Comparison of ENCODE assay signal across 9 mouse cellular contexts in genomic region chr12:103353538-103353937, GRCm38 (mm10). TPM values are rescaled to one million over a fixed set of nuclear protein-coding genes. Genes with fewer than 3 reads are reported as not detected.
DNase-seq lines count a peak whose midpoint lies in the region; ATAC-seq lines count a peak whose summit lies in the region.
"Had no signal": no experiment of that assay in that cellular context is flagged by ENCODE, and none has a peak within 500 bp of the region (broad histone marks: within the 10 kb centered on the region; RNA-seq: fewer than 3 reads in every experiment).

No protein-coding gene starts in this region.

- no peaks in the 10 kb centered on the region for H3K27me3 ChIP-seq in hindbrain, embryonic 11.5 days (ENCODE audit: control insufficient read depth, insufficient read depth, low read length)
- no peaks in the 10 kb centered on the region for H3K27me3 ChIP-seq in midbrain, embryonic 13.5 days
- H3K27me3 ChIP-seq: limb, embryonic 12.5 days had no signal

- H3K4me3 ChIP-seq in hindbrain, embryonic 11.5 days (ENCODE audit: low read depth, low read length), result no peak overlapping the region
- no peak overlapping the region for H3K4me3 ChIP-seq in midbrain, embryonic 13.5 days (replicated peaks)
- H3K4me3 ChIP-seq: limb, embryonic 12.5 days had no signal

- no peak overlapping the region for H3K4me2 ChIP-seq in hindbrain, embryonic 11.5 days (replicated peaks; ENCODE audit: low read depth, low read length)
- no peak overlapping the region for H3K4me2 ChIP-seq in midbrain, embryonic 13.5 days (replicated peaks)
- H3K4me2 ChIP-seq: limb, embryonic 12.5 days had no signal

- peak; percentile 68 for ATAC-seq in hindbrain, embryonic 11.5 days (ENCODE audit: low FRiP score)
- peak; percentile 51 for ATAC-seq in midbrain, embryonic 13.5 days

- DNase-seq in urinary bladder, postnatal 10 days (ENCODE audit: low spot score), result peak; percentile 24
- no peak for DNase-seq in urinary bladder, postnatal 25 days (ENCODE audit: low spot score)
- peak; percentile 84 for DNase-seq in cerebellum, postnatal 10 days
- DNase-seq in gastrocnemius, adult 8-10 months (ENCODE audit: low spot score in 2 of 2), result peak; percentile 83 to 91
- DNase-seq in hindbrain, embryonic 11.5 days (ENCODE audit: low spot score), result peak; percentile 61
- DNase-seq in thymus, postnatal 14 days, result peak; percentile 58
- no peak for DNase-seq in natural killer cell, adult 2 months (ENCODE audit: low spot score in 2 of 2)

- no peaks in the 10 kb centered on the region for H3K36me3 ChIP-seq in hindbrain, embryonic 11.5 days (ENCODE audit: control insufficient read depth, insufficient read depth, low read length)
- H3K36me3 ChIP-seq in midbrain, embryonic 13.5 days, result no peaks in the 10 kb centered on the region
- H3K36me3 ChIP-seq: limb, embryonic 12.5 days had no signal

- H3K27ac ChIP-seq in hindbrain, embryonic 11.5 days (ENCODE audit: low read depth, low read length), result no peak overlapping the region
- no peak overlapping the region; the same call in 1 of the 2 replicates for H3K27ac ChIP-seq in midbrain, embryonic 13.5 days
- H3K27ac ChIP-seq: limb, embryonic 12.5 days had no signal

- no peak overlapping the region for H3K9ac ChIP-seq in hindbrain, embryonic 11.5 days (ENCODE audit: low read depth, low read length)
- 0 out of 2 replicates have a peak overlapping the region, but pooled peaks have one; percentile 14 for H3K9ac ChIP-seq in midbrain, embryonic 13.5 days (replicated peaks)
- H3K9ac ChIP-seq: limb, embryonic 12.5 days had no signal

- H3K9me3 ChIP-seq in hindbrain, embryonic 11.5 days (ENCODE audit: control insufficient read depth, low read length), result no peaks in the 10 kb centered on the region
- H3K9me3 ChIP-seq in midbrain, embryonic 13.5 days, result no peaks in the 10 kb centered on the region
- H3K9me3 ChIP-seq: limb, embryonic 12.5 days had no signal

- 14% methylated on average over 5 of the region's 5 CpGs for WGBS in hindbrain, embryonic 11.5 days
- WGBS in midbrain, embryonic 13.5 days, result 15% methylated on average over 5 of the region's 5 CpGs

- no peaks in the 10 kb centered on the region for H3K4me1 ChIP-seq in hindbrain, embryonic 11.5 days (replicated peaks; ENCODE audit: control insufficient read depth, insufficient read depth, low read length)
- peaks cover 6% of the 10 kb centered on the region for H3K4me1 ChIP-seq in midbrain, embryonic 13.5 days (replicated peaks)

RNA-seq across cellular contexts. Expression of gene Asb2, which starts 2.3 kb away (rescaled TPM):
- 100 to 1,000 TPM; 524 to 740 (median 599) TPM for total RNA-seq in gastrocnemius, adult 8-10 months (2022)
- 0.54 and 1.0 TPM in 2 replicates for polyA plus RNA-seq in hindbrain, embryonic 11.5 days (2014; fragmentation: Nextera tagmentation; extraction: Ambion mirVana)
- polyA plus RNA-seq in midbrain, embryonic 13.5 days (2015; fragmentation: Nextera tagmentation; extraction: Ambion mirVana), result 0.57 and 0.82 TPM in 2 replicates

RNA-seq across cellular contexts. Expression of gene Otub2, which starts 34.9 kb away (rescaled TPM):
- 10 to 100 TPM in 1 of 4 experiments, 1 to 10 TPM in 3; 5.3 to 20.3 (median 7.7) TPM for total RNA-seq in gastrocnemius, adult 8-10 months (2022)
- 12.1 and 15.2 TPM in 2 replicates for polyA plus RNA-seq in hindbrain, embryonic 11.5 days (2014; fragmentation: Nextera tagmentation; extraction: Ambion mirVana)
- polyA plus RNA-seq in midbrain, embryonic 13.5 days (2015; fragmentation: Nextera tagmentation; extraction: Ambion mirVana), result 18.3 and 19.6 TPM in 2 replicates

RNA-seq across cellular contexts. Expression of gene Fam181a, which starts 42.8 kb away (rescaled TPM):
- not detected for total RNA-seq in gastrocnemius, adult 8-10 months (2022)
- 16.6 and 23.8 TPM in 2 replicates for polyA plus RNA-seq in hindbrain, embryonic 11.5 days (2014; fragmentation: Nextera tagmentation; extraction: Ambion mirVana)
- polyA plus RNA-seq in midbrain, embryonic 13.5 days (2015; fragmentation: Nextera tagmentation; extraction: Ambion mirVana), result 19.4 and 21.1 TPM in 2 replicates

RNA-seq across cellular contexts. Expression of gene 9330161L09Rik, which starts 54.1 kb away (rescaled TPM):
- total RNA-seq in gastrocnemius, adult 8-10 months (2022), result 1 to 10 TPM in 2 of 4 experiments, under 1 TPM in 1, not detected in 1; 0.99 to 1.2 (median 1.2) TPM
- polyA plus RNA-seq in hindbrain, embryonic 11.5 days (2014; fragmentation: Nextera tagmentation; extraction: Ambion mirVana), result 0.97 and 1.1 TPM in 2 replicates
- polyA plus RNA-seq in midbrain, embryonic 13.5 days (2015; fragmentation: Nextera tagmentation; extraction: Ambion mirVana), result 0.68 and 1.2 TPM in 2 replicates

Comparison
In these comparisons a context has a peak if more than half of its experiments do, and no peak if none do; other contexts are left out.
1. DNase-seq: peak in urinary bladder, postnatal 10 days (single experiment), cerebellum, postnatal 10 days (2 of 2), gastrocnemius, adult 8-10 months (2 of 2), hindbrain, embryonic 11.5 days (single experiment) and thymus, postnatal 14 days (single experiment); none in urinary bladder, postnatal 25 days (single experiment) and natural killer cell, adult 2 months (0 of 2).